Mouse (Mus musculus) bone marrow, adult 2 months (tissue): ENCODE data around the gene Zdhhc7.

Source experiments
- CTCF ChIP-seq: fragments of 200-500 bp; IDR thresholded peaks from 2 replicates; pipeline ENCODE4 v1.5.1; 2011; ENCODE audit warnings: low read length, control low read depth; ENCODE audit not compliant: control insufficient read depth, insufficient read depth
- POLR2A ChIP-seq: fragments of 200-500 bp; IDR thresholded peaks from 2 replicates; pipeline ENCODE4 v1.6.1; 2011; ENCODE audit warnings: low read depth, mild to moderate bottlenecking, control low read depth, low read length, borderline replicate concordance; ENCODE audit not compliant: control insufficient read depth

DNA sequence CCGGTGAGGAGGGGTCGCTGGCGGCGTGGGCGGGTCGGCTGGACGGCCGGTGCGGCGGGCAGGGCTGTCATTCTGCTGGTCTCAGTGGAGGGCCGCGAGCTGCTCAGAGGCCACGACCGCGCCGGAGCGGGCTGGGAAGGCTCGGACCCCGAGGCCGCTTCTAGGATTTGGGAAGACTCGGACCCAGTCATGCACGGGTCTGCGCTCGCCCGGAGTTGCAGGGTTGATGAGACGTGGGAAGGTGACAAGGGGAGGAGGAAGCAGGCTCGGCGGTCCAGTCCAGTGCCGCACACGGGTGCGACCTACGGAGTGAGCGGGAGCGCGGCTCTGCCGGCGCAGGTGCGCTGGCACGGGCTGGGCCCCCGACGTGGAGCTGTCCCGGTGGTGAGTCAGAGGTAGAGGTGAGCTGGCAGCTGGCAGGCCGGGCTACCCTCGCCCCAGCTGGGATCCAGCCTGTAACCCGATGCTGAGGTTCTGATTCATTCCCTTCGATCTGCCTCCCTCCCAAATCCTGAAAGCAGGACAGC is 13.1 kb upstream of the Zdhhc7 start:
- no peak for TF ChIP-seq CTCF
- TF ChIP-seq POLR2A: no peak
